Mouse (Mus musculus) cerebellum, adult 9-11 months (tissue): ENCODE results near the gene Klf12.

Source experiments
- DNase-seq: peaks from one replicate; pipeline ENCODE4 v3.0.0; 2022

The Klf12 gene

GRCm38 (mm10) chr14:100284119-100284860, at the start of gene Klf12:
Gene Klf12 (minus strand): TSS chr14:100284679.
- peak; percentile 82 for DNase-seq

- no peak for DNase-seq
These were observed 48.9 kb upstream of the Klf12 start for GRCm38 (mm10) chr14:100333369-100333768.

DNA sequence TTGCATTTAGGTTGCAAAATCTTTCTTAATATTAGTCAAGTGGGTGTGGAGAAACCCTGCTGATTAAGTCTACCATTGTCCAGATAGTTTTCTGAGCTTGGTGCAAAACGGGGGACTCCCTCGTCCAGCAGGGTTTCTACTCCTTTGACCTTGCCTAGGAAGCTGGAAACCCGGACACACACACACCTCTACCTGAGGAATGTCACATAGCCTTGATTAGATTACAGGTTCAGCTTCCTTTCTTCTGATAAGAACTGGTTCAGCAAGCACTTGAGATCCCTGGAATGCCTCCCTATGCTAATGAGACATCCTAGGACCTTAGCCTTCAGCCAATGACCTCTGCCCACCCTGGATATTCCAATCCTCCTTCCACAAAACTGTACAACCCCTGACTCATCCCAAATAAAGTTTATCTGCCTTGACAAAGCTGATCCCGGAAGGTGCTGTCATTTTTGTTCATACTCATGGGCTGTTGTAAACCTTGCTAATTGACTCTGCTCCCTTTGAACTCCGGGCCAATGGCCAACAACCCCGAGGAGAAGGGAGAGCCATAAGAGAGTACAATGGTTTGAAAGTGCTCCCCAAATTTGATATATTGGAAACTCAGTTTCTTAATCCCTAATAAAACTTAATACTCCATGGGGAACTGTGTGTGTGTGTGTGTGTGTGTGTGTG, 44.3 kb upstream of the Klf12 start:
- DNase-seq: no peak

DNA sequence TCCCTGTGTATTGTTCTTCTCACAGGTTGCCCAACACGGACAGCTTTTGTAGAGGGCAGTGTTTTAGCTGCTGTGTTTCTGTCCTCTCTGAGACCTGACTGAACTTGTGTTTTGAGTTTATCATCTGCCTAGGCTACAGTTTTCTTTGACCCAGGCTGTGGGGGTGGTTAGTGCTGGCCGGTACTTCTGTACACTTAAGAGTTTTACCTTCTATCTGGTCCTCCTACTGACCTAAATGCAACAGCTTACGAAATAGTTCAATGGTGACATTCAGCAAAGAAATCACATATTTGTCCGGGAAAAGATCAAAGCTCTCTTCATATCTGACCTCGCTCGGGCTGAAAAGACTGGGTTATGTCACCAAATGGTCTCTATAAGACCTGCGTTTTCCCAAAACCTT, 39.8 kb upstream of the Klf12 start:
- DNase-seq: no peak

GRCm38 (mm10) chr14:100322012-100322411, 37.5 kb upstream of the Klf12 start:
- no peak for DNase-seq

DNA sequence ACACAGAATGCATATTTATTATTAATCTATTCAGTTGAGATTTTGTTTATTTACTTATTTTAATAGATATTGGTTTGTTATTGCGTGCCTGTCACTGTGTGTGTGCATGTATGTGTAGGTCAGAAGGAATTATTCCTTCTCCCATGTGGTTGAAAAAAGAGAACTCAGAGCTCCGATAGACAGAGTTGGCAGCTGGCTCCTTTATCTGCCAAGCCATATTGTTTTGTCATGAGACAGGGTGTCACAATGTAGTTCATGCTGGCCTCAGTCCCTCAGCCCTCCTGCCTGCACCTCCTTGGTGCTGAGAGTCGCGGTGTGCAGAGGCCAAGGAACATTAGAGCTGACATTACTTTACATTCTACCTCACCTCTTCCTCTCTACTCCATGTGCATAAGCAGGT, 32.3 kb upstream of the Klf12 start:
- DNase-seq: no peak

DNA sequence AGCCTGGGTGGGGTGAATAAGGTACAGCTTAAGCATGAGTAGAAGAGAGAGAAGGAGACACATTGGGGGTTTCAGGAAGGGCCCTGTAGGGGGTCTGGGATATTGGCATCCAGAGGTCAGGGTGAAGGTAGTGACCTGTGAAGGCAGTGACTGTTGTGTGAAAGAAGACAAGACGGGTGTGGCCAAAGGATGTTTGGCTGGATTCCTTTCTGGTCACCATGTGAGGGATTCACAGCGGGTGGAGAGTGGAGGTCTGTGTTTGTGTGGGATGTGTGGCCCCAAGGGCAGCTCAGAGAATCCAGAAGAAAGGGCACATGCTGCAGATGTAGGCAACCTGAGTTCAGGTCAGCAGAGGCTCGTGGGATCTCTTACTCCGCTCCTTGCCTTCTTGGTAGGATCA, 29.6 kb upstream of the Klf12 start:
- DNase-seq: no peak

GRCm38 (mm10) chr14:100300905-100301304, 16.4 kb upstream of the Klf12 start:
- no peak for DNase-seq

DNA sequence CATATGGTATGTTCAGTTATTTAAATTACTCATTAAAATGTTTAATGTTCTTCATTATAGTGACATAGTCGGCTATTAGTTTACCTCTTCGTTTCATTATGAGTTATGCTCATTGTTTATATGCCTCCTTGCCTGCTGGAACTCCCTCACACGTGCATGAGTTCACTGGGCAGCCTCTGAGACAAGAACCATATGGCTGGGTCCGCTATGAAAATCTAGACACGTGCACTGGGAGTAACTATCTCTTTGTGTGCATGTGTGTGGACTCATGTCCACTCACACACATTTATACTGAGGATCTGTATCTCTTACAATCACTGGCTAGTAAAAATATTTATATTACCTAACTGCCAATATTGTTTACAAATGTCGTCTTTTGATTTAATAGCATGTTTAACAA, 14.4 kb upstream of the Klf12 start:
- DNase-seq: no peak

GRCm38 (mm10) chr14:100286586-100287241, 2.2 kb upstream of the Klf12 start:
- peak; percentile 23 for DNase-seq

- DNase-seq: peak; percentile 87
These were observed 1.4 kb upstream of the Klf12 start for GRCm38 (mm10) chr14:100285656-100286585.

- peak; percentile 80 for DNase-seq
These were observed 579 bp upstream of the Klf12 start for GRCm38 (mm10) chr14:100284861-100285655.

GRCm38 (mm10) chr14:100283411-100284118, 914 bp downstream of the Klf12 start:
- DNase-seq: peak; percentile 47

- DNase-seq: no peak
These were observed 1.8 kb downstream of the Klf12 start for GRCm38 (mm10) chr14:100282651-100283050.

DNA sequence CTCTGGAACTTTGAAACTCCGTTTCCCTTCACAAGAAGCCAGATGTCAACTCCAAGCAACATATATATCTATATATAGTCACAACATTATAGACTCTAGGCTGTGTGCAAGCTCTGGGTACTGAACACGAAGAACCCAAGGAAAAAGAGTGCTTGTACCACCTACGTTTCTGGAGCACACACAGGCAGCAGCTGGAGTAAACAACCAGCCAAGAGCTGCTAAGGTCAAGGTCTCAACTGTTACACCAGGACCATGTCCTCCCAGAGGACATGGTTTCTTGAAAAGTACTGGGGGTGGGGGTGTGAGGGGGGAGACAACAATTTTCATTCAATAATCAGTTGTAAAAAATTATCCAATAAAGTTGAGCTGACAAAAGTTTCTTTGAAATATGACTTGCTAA, 2.7 kb downstream of the Klf12 start:
- DNase-seq: no peak

GRCm38 (mm10) chr14:100274179-100274578, 10.3 kb downstream of the Klf12 start:
- no peak for DNase-seq

GRCm38 (mm10) chr14:100260531-100260930, 23.9 kb downstream of the Klf12 start:
- DNase-seq: no peak

DNA sequence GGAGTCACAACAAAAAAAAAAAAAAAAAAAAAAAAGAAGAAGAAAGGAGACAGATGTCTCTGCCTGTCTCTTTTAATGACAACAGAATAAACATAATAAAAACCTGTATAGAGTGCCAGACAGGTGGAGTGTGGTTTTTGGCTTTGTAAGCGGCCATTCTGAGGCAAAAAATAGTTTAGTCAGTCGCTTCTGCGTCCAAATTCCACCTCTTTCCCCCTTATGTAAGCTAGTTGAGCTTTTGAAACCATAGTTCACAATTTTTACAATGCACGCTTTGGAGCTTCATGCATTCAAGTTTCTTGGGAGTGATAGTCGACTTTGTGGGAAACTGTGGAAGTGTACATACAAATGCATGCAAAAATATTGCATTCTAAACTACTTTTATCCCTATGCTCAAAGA, 41.4 kb downstream of the Klf12 start:
- no peak for DNase-seq

GRCm38 (mm10) chr14:100239874-100240273, 44.6 kb downstream of the Klf12 start:
- no peak for DNase-seq

- no peak for DNase-seq
These were observed 47.7 kb downstream of the Klf12 start for GRCm38 (mm10) chr14:100236757-100237156.

DNA sequence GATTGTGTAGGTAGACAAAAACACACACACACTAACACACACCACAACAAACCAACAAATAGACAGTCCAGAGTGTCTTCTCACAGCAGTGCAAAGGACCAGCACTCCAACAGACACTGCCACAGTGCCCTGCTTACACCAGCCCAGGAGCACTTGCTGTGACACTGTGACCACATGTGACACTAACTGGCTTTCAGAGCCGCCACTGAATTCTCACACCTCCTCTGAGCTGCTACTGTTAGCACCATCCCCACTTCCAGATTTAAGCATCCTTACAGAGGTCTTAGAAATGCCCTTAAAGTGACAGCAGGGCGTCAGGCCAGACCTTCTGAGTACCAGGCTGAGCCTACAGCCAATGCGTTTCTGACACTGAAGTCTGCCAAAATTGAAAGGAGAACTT, 48.7 kb downstream of the Klf12 start:
- DNase-seq: no peak
